Mouse (Mus musculus): Measurements from ENCODE around the gene Sclt1.

Sclt1 gene

GRCm38 (mm10) chr3:41586917-41587316 is 155.4 kb downstream of the Sclt1 start:
- no peak for DNase-seq (ENCODE audit: low spot score)

- no peak for DNase-seq (ENCODE audit: low spot score)
Measured at GRCm38 (mm10) chr3:41586330-41586729, 156.0 kb downstream of the Sclt1 start.

DNA sequence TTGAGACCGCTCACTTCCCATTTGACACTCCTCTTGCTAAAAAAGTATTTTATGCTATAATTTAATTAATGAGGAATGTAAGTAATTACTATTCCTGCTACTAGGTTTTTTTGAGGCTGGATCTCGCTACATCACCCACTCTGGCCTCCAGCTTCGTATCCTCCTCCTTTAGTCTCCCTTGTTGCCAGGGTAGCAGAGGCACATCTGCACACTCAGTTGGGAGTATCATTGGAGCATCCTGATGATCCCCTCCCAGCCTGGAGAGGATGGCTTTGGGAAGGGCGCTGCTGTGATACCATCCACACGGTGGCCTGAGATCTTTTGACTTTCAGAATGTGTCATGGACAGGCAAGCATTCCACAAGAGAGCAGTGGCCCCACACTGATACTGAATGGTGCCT is 156.8 kb downstream of the Sclt1 start:
- DNase-seq (ENCODE audit: low spot score): no peak

GRCm38 (mm10) chr3:41583621-41584020 is 158.7 kb downstream of the Sclt1 start:
- DNase-seq (ENCODE audit: low spot score): no peak

DNA sequence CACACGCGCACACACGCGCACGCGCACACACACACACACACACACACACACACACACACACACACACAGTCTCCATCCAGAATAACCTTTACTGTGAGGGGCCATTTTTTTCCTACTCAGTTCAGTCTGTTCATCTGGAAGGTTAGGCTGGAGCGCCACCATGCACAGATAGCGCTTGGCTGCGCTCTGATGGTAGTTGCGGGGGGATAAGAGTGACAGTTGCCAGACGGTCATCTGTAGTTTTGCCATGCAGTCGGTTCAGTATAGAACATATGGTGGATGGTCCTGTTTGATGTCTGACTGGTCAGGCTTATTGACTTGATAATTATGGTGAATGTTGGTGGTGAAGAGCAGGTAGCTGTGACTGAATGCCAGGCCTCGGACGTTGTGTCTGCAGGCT is 159.2 kb downstream of the Sclt1 start:
- no peak for DNase-seq (ENCODE audit: low spot score)

DNA sequence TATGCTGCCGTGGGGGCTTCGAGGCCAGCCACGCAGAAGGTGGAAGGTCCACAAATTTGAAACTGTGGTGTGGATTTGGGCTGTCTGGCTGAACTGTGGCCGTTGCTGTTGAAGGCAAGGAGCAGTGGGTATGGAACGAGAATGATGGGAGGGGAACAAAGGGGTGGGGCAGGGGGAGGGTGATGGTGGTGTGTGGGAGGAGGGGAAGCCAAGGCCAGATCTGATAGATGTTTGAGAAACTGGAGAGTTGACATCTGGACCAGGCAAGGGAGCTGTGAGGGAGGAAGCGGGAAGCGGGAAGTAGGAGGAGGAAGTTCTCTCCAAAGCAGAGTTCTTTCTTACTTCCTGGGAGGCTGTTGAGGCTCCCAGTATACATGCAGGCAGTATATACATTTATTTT is 160.1 kb downstream of the Sclt1 start:
- DNase-seq (ENCODE audit: low spot score): no peak

DNA sequence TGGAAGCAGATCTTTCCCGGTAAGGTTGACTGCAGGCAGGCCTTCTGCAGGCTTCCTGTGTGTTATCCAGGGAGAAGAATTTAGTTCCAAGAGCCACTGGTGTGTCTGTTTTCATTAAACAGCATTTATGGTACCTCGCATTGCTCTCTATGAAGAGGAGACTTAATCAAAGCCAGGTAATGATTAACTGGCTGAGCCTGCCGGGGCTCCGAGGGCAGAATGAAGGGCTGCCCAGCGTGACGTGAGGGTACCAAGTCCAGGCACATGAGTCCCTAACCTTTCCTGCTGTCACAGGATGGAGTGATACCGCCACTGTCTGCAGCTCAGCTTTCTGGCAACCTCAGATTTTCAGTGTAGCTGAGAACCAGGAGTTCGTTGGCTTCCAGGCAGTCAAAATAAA is 160.9 kb downstream of the Sclt1 start:
- DNase-seq (ENCODE audit: low spot score): no peak

- DNase-seq (ENCODE audit: low spot score): no peak
Measured at GRCm38 (mm10) chr3:41580401-41581323, 161.7 kb downstream of the Sclt1 start.

GRCm38 (mm10) chr3:41579873-41580272 is 162.4 kb downstream of the Sclt1 start:
- DNase-seq (ENCODE audit: low spot score): no peak

DNA sequence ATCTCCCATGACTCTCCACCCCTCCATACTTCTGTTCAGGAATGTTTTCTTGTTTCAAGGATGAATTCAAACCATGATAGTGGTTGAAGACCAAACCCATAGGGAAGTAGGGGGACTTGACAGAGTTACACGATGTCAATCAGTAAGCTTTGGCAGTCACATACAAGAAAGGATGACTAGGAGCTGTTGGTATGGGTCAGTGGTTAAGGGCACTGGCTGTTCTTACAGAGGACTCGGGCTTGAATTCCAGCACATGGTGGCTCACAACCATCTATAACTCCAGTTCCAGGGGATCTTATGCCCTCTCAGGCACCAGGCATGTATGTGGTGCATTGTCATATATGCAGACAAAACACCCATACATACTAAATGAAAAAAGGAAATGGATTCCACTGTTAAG is 165.1 kb downstream of the Sclt1 start:
- DNase-seq (ENCODE audit: low spot score): no peak

All from embryo, embryonic 10.5 days (tissue).